Mouse (Mus musculus): ENCODE data around the gene Grn. TPM values are rescaled to one million over a fixed set of nuclear protein-coding genes. Genes with fewer than 3 reads are reported as not detected.
A peak's percentile ranks its signal among the peaks of the same experiment; 100 is the strongest.

Grn gene
- polyA plus RNA-seq, 1 experiment = 240 TPM

DNA sequence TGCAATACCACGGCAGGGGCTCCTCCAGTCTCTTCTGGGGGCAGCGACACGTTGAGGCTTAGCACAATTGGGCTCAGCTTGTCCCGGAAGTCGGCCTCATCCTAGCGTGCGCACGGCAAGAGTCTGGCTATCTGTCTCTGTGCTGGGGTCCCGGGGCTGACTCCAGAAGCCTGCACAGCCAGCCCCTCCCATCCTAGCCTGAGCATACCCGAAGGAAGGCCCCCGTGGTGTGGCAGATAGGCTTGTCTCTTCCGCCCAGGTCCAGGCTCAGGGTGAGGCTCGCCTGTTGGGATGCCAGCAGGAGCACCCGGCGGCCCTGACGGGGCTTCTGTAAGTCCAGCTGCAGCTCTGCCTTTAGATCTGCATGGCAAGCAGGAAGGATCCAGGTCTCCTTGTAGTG lies 30.4 kb downstream of the Grn start:
- DNase-seq (ENCODE audit: low read depth in 1 of 2, low spot score in 2 of 2) = no peak
- H3K4me1 ChIP-seq (ENCODE audit: control insufficient read depth, insufficient read depth, insufficient read length) = peaks cover 7% of the 10 kb centered on the region
- H3K27ac ChIP-seq (ENCODE audit: insufficient read depth, low read length) = no peak overlapping the region
- TF ChIP-seq CTCF (IDR thresholded peaks at IDR 0.05; ENCODE audit: extremely low read depth, insufficient read depth, insufficient read length, insufficient replicate concordance) (no peak), POLR2A (IDR thresholded peaks at IDR 0.05; ENCODE audit: low read depth, low read length) (no peak)
- no peak overlapping the region for H3K4me3 ChIP-seq (ENCODE audit: extremely low read depth, insufficient read depth, insufficient read length)
- peaks cover 6% of the 10 kb centered on the region for H3K27me3 ChIP-seq (ENCODE audit: control insufficient read depth, insufficient read depth, low read length)
- 84% methylated on average over 16 of the region's 16 CpGs for WGBS
- H3K36me3 ChIP-seq (ENCODE audit: control insufficient read depth, insufficient read depth, low read length) = no peaks in the 10 kb centered on the region

- WGBS = 50% methylated on average over 3 of the region's 3 CpGs
- no peak for DNase-seq (ENCODE audit: low read depth in 1 of 2, low spot score in 2 of 2)
- H3K4me1 ChIP-seq (ENCODE audit: control insufficient read depth, insufficient read depth, insufficient read length) = peaks cover under 1% of the 10 kb centered on the region
- H3K27me3 ChIP-seq (ENCODE audit: control insufficient read depth, insufficient read depth, low read length) = no peaks in the 10 kb centered on the region
- TF ChIP-seq CTCF (IDR thresholded peaks at IDR 0.05; ENCODE audit: extremely low read depth, insufficient read depth, insufficient read length, insufficient replicate concordance) (no peak), POLR2A (IDR thresholded peaks at IDR 0.05; ENCODE audit: low read depth, low read length) (no peak)
- H3K27ac ChIP-seq (ENCODE audit: insufficient read depth, low read length) = no peak overlapping the region
- no peak overlapping the region for H3K4me3 ChIP-seq (ENCODE audit: extremely low read depth, insufficient read depth, insufficient read length)
- H3K36me3 ChIP-seq (ENCODE audit: control insufficient read depth, insufficient read depth, low read length) = no peaks in the 10 kb centered on the region
Observed at GRCm38 (mm10) chr11:102461764-102462163, 31.6 kb downstream of the Grn start.

GRCm38 (mm10) chr11:102464901-102465300 lies 34.8 kb downstream of the Grn start:
- Histone ChIP-seq H3K27me3 (ENCODE audit: control insufficient read depth, insufficient read depth, low read length) (0 out of 2 replicates have a peak, but pooled peaks cover 2% of the 10 kb centered on the region), H3K4me1 (ENCODE audit: control insufficient read depth, insufficient read depth, insufficient read length) (peaks cover 8% of the 10 kb centered on the region), H3K4me3 (ENCODE audit: extremely low read depth, insufficient read depth, insufficient read length) (no peak overlapping the region), H3K27ac (ENCODE audit: insufficient read depth, low read length) (no peak overlapping the region), H3K36me3 (ENCODE audit: control insufficient read depth, insufficient read depth, low read length) (no peaks in the 10 kb centered on the region)
- TF ChIP-seq POLR2A (IDR thresholded peaks at IDR 0.05; ENCODE audit: low read depth, low read length) = no peak
- no peak for TF ChIP-seq CTCF (IDR thresholded peaks at IDR 0.05; ENCODE audit: extremely low read depth, insufficient read depth, insufficient read length, insufficient replicate concordance)
- no peak for DNase-seq (ENCODE audit: low read depth in 1 of 2, low spot score in 2 of 2)
- 96% methylated on average over 6 of the region's 6 CpGs for WGBS

GRCm38 (mm10) chr11:102465713-102466436 lies 35.8 kb downstream of the Grn start:
- Histone ChIP-seq H3K27me3 (ENCODE audit: control insufficient read depth, insufficient read depth, low read length) (0 out of 2 replicates have a peak, but pooled peaks cover 2% of the 10 kb centered on the region), H3K4me3 (ENCODE audit: extremely low read depth, insufficient read depth, insufficient read length) (no peak overlapping the region), H3K36me3 (ENCODE audit: control insufficient read depth, insufficient read depth, low read length) (no peaks in the 10 kb centered on the region), H3K27ac (ENCODE audit: insufficient read depth, low read length) (no peak overlapping the region), H3K4me1 (ENCODE audit: control insufficient read depth, insufficient read depth, insufficient read length) (peaks cover 8% of the 10 kb centered on the region; the same call in 1 of the 2 replicates)
- WGBS = 78% methylated on average over 26 of the region's 26 CpGs
- TF ChIP-seq POLR2A (IDR thresholded peaks at IDR 0.05; ENCODE audit: low read depth, low read length) (no peak), CTCF (IDR thresholded peaks at IDR 0.05; ENCODE audit: extremely low read depth, insufficient read depth, insufficient read length, insufficient replicate concordance) (no peak)
- DNase-seq (ENCODE audit: low read depth in 1 of 2, low spot score in 2 of 2) = no peak

GRCm38 (mm10) chr11:102467041-102467631 lies 37.0 kb downstream of the Grn start:
- H3K4me1 ChIP-seq (ENCODE audit: control insufficient read depth, insufficient read depth, insufficient read length) = peaks cover 8% of the 10 kb centered on the region; the same call in 1 of the 2 replicates
- H3K4me3 ChIP-seq (ENCODE audit: extremely low read depth, insufficient read depth, insufficient read length) = peak overlapping the region; percentile 58
- H3K27me3 ChIP-seq (ENCODE audit: control insufficient read depth, insufficient read depth, low read length) = 0 out of 2 replicates have a peak, but pooled peaks cover 2% of the 10 kb centered on the region
- no peak for TF ChIP-seq CTCF (IDR thresholded peaks at IDR 0.05; ENCODE audit: extremely low read depth, insufficient read depth, insufficient read length, insufficient replicate concordance)
- TF ChIP-seq POLR2A (IDR thresholded peaks at IDR 0.05; ENCODE audit: low read depth, low read length) = no peak
- H3K27ac ChIP-seq (ENCODE audit: insufficient read depth, low read length) = no peak overlapping the region
- peak; percentile 68 to 88 for DNase-seq (ENCODE audit: low read depth in 1 of 2, low spot score in 2 of 2)
- H3K36me3 ChIP-seq (ENCODE audit: control insufficient read depth, insufficient read depth, low read length) = no peaks in the 10 kb centered on the region
- WGBS = under 1% methylated on average over 37 of the region's 37 CpGs

DNA sequence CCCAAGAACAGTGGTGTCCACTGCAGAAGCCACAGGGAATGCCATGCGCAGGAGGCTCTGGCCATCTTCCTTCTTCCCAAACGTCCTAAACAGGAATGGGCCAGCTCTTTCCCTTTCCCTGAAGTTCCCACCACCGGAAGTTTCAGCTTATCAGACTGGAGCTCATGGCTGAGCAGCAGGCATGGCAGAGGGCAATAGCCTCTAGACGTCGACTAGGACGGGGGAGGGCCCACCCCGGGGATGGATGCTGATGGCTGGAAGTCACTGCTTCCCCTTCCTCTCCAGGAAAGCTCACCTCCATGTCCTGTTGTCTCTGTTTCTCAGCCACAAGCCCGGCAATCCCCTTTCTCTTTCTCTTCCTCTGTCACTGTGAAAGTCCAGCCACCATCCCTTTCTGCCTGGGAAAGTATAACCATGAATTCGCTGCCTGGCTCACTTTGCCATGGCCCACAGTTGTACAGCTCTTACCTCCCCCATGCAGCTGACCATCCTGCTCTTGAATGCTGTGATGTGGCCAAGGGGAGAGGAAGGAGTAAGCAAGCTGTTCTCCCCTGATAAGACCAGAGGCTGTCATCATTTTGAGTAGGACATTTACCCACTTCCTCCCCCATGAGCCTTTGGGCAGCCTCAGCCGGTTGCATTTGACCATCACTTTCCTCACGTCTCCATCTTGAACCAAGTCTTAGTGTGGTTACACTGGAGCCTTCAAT lies 39.7 kb downstream of the Grn start, which contains the start of gene Itga2b:
Itga2b (minus strand) TSS at position 475 of the 710 bp plus-strand sequence.
- WGBS = 17% methylated on average over 11 of the region's 11 CpGs
- no peak within 1 kb of the TSS for H3K4me3 ChIP-seq (ENCODE audit: extremely low read depth, insufficient read depth, insufficient read length)
- H3K36me3 ChIP-seq (ENCODE audit: control insufficient read depth, insufficient read depth, low read length) = no peaks in the 10 kb centered on the region
- no peak for TF ChIP-seq CTCF (IDR thresholded peaks at IDR 0.05; ENCODE audit: extremely low read depth, insufficient read depth, insufficient read length, insufficient replicate concordance)
- no peak for TF ChIP-seq POLR2A (IDR thresholded peaks at IDR 0.05; ENCODE audit: low read depth, low read length)
- H3K27ac ChIP-seq (ENCODE audit: insufficient read depth, low read length) = no peak within 1 kb of the TSS
- H3K27me3 ChIP-seq (ENCODE audit: control insufficient read depth, insufficient read depth, low read length) = 0 out of 2 replicates have a peak, but pooled peaks cover 2% of the 10 kb centered on the region
- peaks cover 8% of the 10 kb centered on the region; the same call in 1 of the 2 replicates for H3K4me1 ChIP-seq (ENCODE audit: control insufficient read depth, insufficient read depth, insufficient read length)
- DNase-seq (ENCODE audit: low read depth in 1 of 2, low spot score in 2 of 2) = no peak
